Mouse (Mus musculus) embryonic facial prominence, embryonic 13.5 days (tissue): ENCODE measurements around the gene Pam. TPM values are rescaled to one million over a fixed set of nuclear protein-coding genes. Genes with fewer than 3 reads are reported as not detected.
A peak's percentile ranks its signal among the peaks of the same experiment; 100 is the strongest.
"Not testable (repeated sequence)": the region's sequence is repeated elsewhere in the genome, so short reads cannot be mapped to it uniquely, and the experiment has no call there.

ENCODE experiments used
- ATAC-seq: fragments of 200-750 bp; cut with Nextera tagmentation; 2 replicates; pipeline ENCODE4 v1.8.0; 2017; ENCODE audit warnings: low read depth; ENCODE audit not compliant: insufficient number of reproducible peaks, insufficient read depth, low FRiP score, low TSS enrichment
- H3K27ac ChIP-seq: fragments of 300-500 bp; sonication (generic); 2 replicates; pipeline ENCODE4 v1.5.1; 2015; ENCODE audit warnings: moderate library complexity, mild to moderate bottlenecking, inconsistent platforms
- H3K27me3 ChIP-seq: fragments of 300-500 bp; sonication (generic); 2 replicates; pipeline ENCODE4 v1.6.1; 2015; ENCODE audit warnings: mild to moderate bottlenecking, inconsistent platforms
- H3K36me3 ChIP-seq: fragments of 300-500 bp; sonication (generic); 2 replicates; pipeline ENCODE4 v1.6.1; 2015; ENCODE audit warnings: mild to moderate bottlenecking, inconsistent platforms
- H3K4me1 ChIP-seq: fragments of 300-500 bp; sonication (generic); 2 replicates; pipeline ENCODE4 v1.6.1; 2015; ENCODE audit warnings: inconsistent platforms
- H3K4me2 ChIP-seq: fragments of 300-500 bp; sonication (generic); 2 replicates; pipeline ENCODE4 v1.6.1; 2015; ENCODE audit warnings: moderate library complexity, mild to moderate bottlenecking, inconsistent platforms
- H3K4me3 ChIP-seq: fragments of 300-500 bp; sonication (generic); 2 replicates; pipeline ENCODE4 v1.5.1; 2015; ENCODE audit warnings: mild to moderate bottlenecking, inconsistent platforms
- H3K9ac ChIP-seq: fragments of 300-500 bp; sonication (generic); 2 replicates; pipeline ENCODE4 v1.6.1; 2015; ENCODE audit warnings: mild to moderate bottlenecking, inconsistent platforms
- H3K9me3 ChIP-seq: fragments of 300-500 bp; sonication (generic); 2 replicates; pipeline ENCODE4 v1.6.1; 2016; ENCODE audit warnings: inconsistent platforms
- WGBS: fragments of 180-500 bp; shearing (Covaris S2); methylation state at CpG from one replicate; pipeline ENCODE4 v1.1.7; 2015; ENCODE audit warnings: mixed read lengths; 5-methylcytosine and 5-hydroxymethylcytosine counted together
- polyA plus RNA-seq: library from polyadenylated mRNA; unstranded; fragments of >200 nt; fragmentation: Nextera tagmentation; extraction: Ambion mirVana; gene quantifications from 2 replicates; pipeline ENCODE4 v1.2.1, GENCODE M21; 2015

Gene Pam
- polyA plus RNA-seq, 1 experiment from 2014 or later: 53.5 TPM

GRCm38 (mm10) chr1:97769904-97770753, 325.3 kb downstream of the Pam start, which contains the start of the genes Gin1 and Ppip5k2:
Gene Gin1, plus strand, starts transcription at chr1:97770172.
Gene Ppip5k2, minus strand, starts transcription at chr1:97770411.
- under 1% methylated on average over 64 of the region's 66 CpGs for WGBS
- H3K4me3 ChIP-seq: peak within 1 kb of the TSS; percentile 82
- peak within 1 kb of the TSS; percentile 88 for H3K27ac ChIP-seq
- peak within 1 kb of the TSS; percentile 89 for H3K9ac ChIP-seq
- no peaks in the 10 kb centered on the region for H3K36me3 ChIP-seq
- no peaks in the 10 kb centered on the region for H3K27me3 ChIP-seq
- H3K4me2 ChIP-seq: peak within 1 kb of the TSS; percentile 68
- peaks cover 15% of the 10 kb centered on the region for H3K4me1 ChIP-seq
- no peaks in the 10 kb centered on the region for H3K9me3 ChIP-seq
- ATAC-seq: peak; percentile 99

DNA sequence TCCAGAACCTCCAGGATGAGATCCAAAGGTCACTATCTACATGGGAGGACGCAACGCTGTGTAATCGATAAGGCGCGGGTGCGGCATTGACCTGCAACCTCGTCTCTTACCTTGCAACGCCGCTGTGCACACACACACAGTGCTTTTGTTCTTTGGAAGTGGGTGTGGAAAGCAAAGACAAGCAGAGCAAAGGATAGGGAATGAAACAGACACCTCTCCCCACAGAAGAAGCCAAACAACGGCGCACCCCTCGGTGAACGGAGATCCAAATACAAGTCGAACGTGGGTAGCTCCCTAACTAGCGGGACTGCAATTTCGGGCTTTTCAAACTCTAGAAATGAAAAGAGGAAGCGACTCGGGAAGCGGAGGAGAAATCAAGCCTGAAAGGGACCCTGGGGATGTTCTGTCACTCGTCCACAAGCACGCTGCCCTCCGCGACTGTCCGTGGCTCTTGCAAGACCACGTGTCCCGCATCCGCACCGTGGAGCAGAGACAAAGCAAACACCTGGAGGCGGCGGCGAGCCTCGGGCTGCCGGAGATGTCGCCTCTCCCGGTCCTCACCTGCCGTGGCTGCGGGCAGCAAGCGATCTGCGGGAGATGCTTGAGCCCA, 326.0 kb downstream of the Pam start:
- H3K4me1 ChIP-seq: peaks cover 15% of the 10 kb centered on the region
- H3K4me2 ChIP-seq: peak overlapping the region; percentile 68
- no peaks in the 10 kb centered on the region for H3K36me3 ChIP-seq
- H3K9me3 ChIP-seq: no peaks in the 10 kb centered on the region
- peak overlapping the region; percentile 88 for H3K27ac ChIP-seq
- WGBS: under 1% methylated on average over 40 of the region's 40 CpGs
- ATAC-seq: no peak; the same call in 1 of the 2 replicates
- peak overlapping the region; percentile 89 for H3K9ac ChIP-seq
- peak overlapping the region; percentile 82 for H3K4me3 ChIP-seq
- H3K27me3 ChIP-seq: no peaks in the 10 kb centered on the region

GRCm38 (mm10) chr1:97768906-97769293, 326.5 kb downstream of the Pam start:
- peak overlapping the region; percentile 88 for H3K27ac ChIP-seq
- WGBS: 9% methylated on average over 7 of the region's 7 CpGs

GRCm38 (mm10) chr1:97768089-97768488, 327.4 kb downstream of the Pam start:
- Histone ChIP-seq H3K27me3 (no peaks in the 10 kb centered on the region), H3K27ac (no peak overlapping the region), H3K4me1 (peaks cover 15% of the 10 kb centered on the region), H3K9ac (no peak overlapping the region), H3K4me3 (peak overlapping the region; percentile 7; the same call in 1 of the 2 replicates), H3K9me3 (no peaks in the 10 kb centered on the region), H3K4me2 (peak overlapping the region; percentile 68), H3K36me3 (no peaks in the 10 kb centered on the region)
- no peak for ATAC-seq
- WGBS: 77% methylated on average over 2 of the region's 2 CpGs

More at GRCm38 (mm10) chr1:97768906-97769293, 326.5 kb downstream of the Pam start:
- H3K9ac ChIP-seq: peak overlapping the region; percentile 89
- no peak for ATAC-seq
- H3K36me3 ChIP-seq: no peaks in the 10 kb centered on the region
- no peaks in the 10 kb centered on the region for H3K9me3 ChIP-seq
- peak overlapping the region; percentile 82 for H3K4me3 ChIP-seq
- peak overlapping the region; percentile 68 for H3K4me2 ChIP-seq
- no peaks in the 10 kb centered on the region for H3K27me3 ChIP-seq
- peaks cover 15% of the 10 kb centered on the region for H3K4me1 ChIP-seq

DNA sequence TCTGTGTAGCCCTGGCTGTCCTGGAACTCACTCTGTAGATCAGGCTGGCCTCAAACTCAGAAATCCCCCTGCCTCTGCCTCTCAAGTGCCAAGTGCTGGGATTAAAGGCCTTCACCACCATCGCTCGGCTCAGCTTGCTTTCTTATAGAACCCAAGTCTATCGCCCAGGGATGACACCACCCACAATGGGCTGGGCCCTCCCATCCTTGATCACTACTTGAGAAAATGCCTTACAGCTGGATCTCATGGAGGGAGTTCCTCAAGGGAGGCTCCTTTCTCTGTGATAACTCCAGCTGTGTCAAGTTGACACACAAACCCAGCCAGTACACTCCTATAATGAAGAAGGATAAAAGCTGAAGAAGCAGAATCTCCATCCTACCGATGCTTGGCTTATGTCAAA, 329.7 kb downstream of the Pam start:
- H3K27me3 ChIP-seq, H3K4me2 ChIP-seq, H3K9me3 ChIP-seq, ATAC-seq, H3K27ac ChIP-seq, H3K36me3 ChIP-seq, H3K4me3 ChIP-seq, H3K9ac ChIP-seq: not testable (repeated sequence)
- peaks cover 12% of the 10 kb centered on the region for H3K4me1 ChIP-seq
- WGBS: 85% methylated on average over 4 of the region's 4 CpGs

GRCm38 (mm10) chr1:97761477-97761876, 334.0 kb downstream of the Pam start:
- H3K36me3 ChIP-seq: peaks cover 8% of the 10 kb centered on the region; the same call in 1 of the 2 replicates
- no peaks in the 10 kb centered on the region for H3K4me1 ChIP-seq
- no peak overlapping the region for H3K27ac ChIP-seq
- ATAC-seq: no peak
- WGBS: 87% methylated on average over 6 of the region's 6 CpGs
- H3K9ac ChIP-seq: no peak overlapping the region
- H3K4me3 ChIP-seq: no peak overlapping the region
- H3K4me2 ChIP-seq: no peak overlapping the region
- H3K27me3 ChIP-seq: no peaks in the 10 kb centered on the region
- no peaks in the 10 kb centered on the region for H3K9me3 ChIP-seq

DNA sequence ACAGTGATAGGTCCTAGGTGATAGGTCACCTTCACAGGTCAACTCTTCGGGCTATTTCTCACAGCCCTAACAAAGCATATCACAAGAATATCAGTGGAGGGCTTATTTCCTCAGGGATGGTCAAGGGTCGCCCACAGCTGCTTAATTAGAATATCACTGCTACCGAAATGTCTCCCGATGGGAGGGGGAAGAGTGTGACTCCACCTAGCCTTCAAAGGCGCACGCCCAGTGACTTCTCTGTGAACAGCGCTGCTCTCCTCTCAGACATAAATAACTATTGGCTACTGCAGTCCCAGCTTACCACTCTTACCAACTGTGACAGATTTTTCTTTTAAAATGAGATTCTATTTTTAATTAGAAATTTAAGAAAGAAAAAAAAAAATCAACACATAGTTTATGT, 334.8 kb downstream of the Pam start:
- Histone ChIP-seq H3K4me1 (no peaks in the 10 kb centered on the region), H3K4me2 (no peak overlapping the region), H3K36me3 (peaks cover 9% of the 10 kb centered on the region; the same call in 1 of the 2 replicates), H3K9ac (no peak overlapping the region), H3K27me3 (no peaks in the 10 kb centered on the region), H3K27ac (no peak overlapping the region), H3K9me3 (no peaks in the 10 kb centered on the region), H3K4me3 (no peak overlapping the region)
- 78% methylated on average over 7 of the region's 7 CpGs for WGBS
- ATAC-seq: no peak

DNA sequence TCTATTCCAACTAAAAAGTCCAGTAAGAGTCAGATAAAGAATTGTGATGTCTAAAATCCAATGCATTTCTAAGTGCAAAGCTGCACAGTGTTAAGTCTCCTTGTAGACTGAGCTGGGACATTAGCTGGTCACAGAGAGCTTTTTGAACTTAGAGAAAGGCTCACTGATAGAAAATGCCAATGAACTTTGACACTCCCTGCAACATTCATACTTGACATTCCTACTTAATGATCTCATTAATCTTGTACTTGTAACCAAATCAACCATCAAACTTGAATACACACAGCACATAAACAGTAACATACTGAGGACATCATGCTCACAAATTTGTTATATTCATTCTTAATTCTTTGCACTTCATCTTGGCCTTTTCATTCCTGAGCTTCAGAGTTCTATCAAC, 335.6 kb downstream of the Pam start:
- no peak for ATAC-seq

GRCm38 (mm10) chr1:97754392-97754791, 341.1 kb downstream of the Pam start:
- Histone ChIP-seq H3K36me3 (peaks cover 33% of the 10 kb centered on the region), H3K9ac (no peak overlapping the region), H3K9me3 (no peaks in the 10 kb centered on the region), H3K27ac (no peak overlapping the region), H3K4me2 (no peak overlapping the region), H3K27me3 (no peaks in the 10 kb centered on the region), H3K4me3 (no peak overlapping the region), H3K4me1 (no peaks in the 10 kb centered on the region)
- WGBS: 78% methylated on average over 4 of the region's 4 CpGs
- ATAC-seq: no peak

More for the DNA sequence above, 335.6 kb downstream of the Pam start:
- peaks cover 14% of the 10 kb centered on the region for H3K36me3 ChIP-seq
- H3K4me3 ChIP-seq: no peak overlapping the region
- H3K4me2 ChIP-seq: no peak overlapping the region
- H3K9me3 ChIP-seq: no peaks in the 10 kb centered on the region
- H3K27me3 ChIP-seq: no peaks in the 10 kb centered on the region
- H3K27ac ChIP-seq: no peak overlapping the region
- H3K4me1 ChIP-seq: no peaks in the 10 kb centered on the region
- no peak overlapping the region for H3K9ac ChIP-seq

DNA sequence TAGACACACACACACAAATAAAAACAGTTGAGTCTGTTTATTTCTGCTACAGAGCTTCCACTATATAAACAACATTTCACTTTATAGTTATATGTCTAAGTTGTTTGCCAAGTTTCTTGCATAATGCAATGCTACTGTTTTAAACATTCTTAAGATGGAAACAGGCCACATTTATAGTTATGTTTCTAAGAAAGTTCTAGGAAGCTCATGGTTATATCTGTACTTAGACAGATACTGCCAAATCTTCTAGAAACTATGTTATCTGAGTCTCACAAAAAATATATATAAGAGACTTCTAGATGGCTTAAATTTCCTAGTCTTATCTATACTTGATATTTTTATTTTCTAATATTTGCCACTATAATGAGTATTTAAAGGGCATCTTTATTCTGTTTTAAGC, 342.2 kb downstream of the Pam start:
- Histone ChIP-seq H3K4me1 (no peaks in the 10 kb centered on the region), H3K4me3 (no peak overlapping the region), H3K9ac (no peak overlapping the region), H3K4me2 (no peak overlapping the region), H3K27ac (no peak overlapping the region), H3K36me3 (peaks cover 36% of the 10 kb centered on the region), H3K27me3 (no peaks in the 10 kb centered on the region), H3K9me3 (no peaks in the 10 kb centered on the region)
- ATAC-seq: no peak

GRCm38 (mm10) chr1:97748163-97748562, 347.3 kb downstream of the Pam start:
- peaks cover 43% of the 10 kb centered on the region for H3K36me3 ChIP-seq
- 94% methylated on average over 3 of the region's 3 CpGs for WGBS
- H3K4me1 ChIP-seq: no peaks in the 10 kb centered on the region
- H3K4me3 ChIP-seq: no peak overlapping the region
- H3K9me3 ChIP-seq: no peaks in the 10 kb centered on the region
- no peak overlapping the region for H3K4me2 ChIP-seq
- no peak overlapping the region for H3K27ac ChIP-seq
- no peak overlapping the region for H3K9ac ChIP-seq
- H3K27me3 ChIP-seq: no peaks in the 10 kb centered on the region
- ATAC-seq: no peak

GRCm38 (mm10) chr1:97746261-97746660, 349.2 kb downstream of the Pam start:
- 96% methylated on average over 7 of the region's 7 CpGs for WGBS
- no peak for ATAC-seq
- no peak overlapping the region for H3K4me2 ChIP-seq

More at GRCm38 (mm10) chr1:97746261-97746660, 349.2 kb downstream of the Pam start:
- Histone ChIP-seq H3K27me3 (no peaks in the 10 kb centered on the region), H3K4me3 (no peak overlapping the region), H3K36me3 (peaks cover 41% of the 10 kb centered on the region), H3K4me1 (no peaks in the 10 kb centered on the region), H3K27ac (no peak overlapping the region), H3K9me3 (no peaks in the 10 kb centered on the region), H3K9ac (no peak overlapping the region)
